Mouse (Mus musculus): ENCODE data around the gene Snx12.

DNA sequence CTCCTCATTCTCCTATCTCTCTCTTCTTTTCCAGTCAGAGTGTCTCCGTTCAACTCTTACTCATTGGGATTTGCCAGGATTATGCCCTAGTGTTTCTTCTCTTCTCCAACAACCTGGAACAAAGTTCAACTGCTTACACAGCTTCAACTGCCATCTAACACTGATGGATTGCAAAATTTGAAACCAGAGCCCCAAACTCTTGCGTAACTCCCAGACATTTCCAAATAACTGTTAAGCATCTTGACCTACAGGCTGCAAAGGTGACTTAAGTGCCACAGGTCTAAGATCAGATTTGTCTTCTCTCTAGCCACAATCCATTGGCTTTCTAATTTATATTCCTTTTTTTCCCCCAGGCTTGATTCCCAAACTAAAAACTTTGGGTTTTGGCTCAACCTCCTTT is 64.9 kb downstream of the Snx12 start:
- TF ChIP-seq POLR2A (IDR thresholded peaks at IDR 0.05; ENCODE audit: insufficient read depth, low read depth, low read length) = no peak
- TF ChIP-seq CTCF (IDR thresholded peaks at IDR 0.05; ENCODE audit: insufficient read depth, low read depth, low read length) = no peak
